Mouse (Mus musculus): ENCODE results near the gene 2410002F23Rik. TPM values are rescaled to one million over a fixed set of nuclear protein-coding genes. Genes with fewer than 3 reads are reported as not detected.
A peak's percentile ranks its signal among the peaks of the same experiment; 100 is the strongest.

The 2410002F23Rik gene
- polyA plus RNA-seq, 1 experiment from 2014 or later, result 117 TPM

- H3K9ac ChIP-seq (ENCODE audit: low read length), result no peak overlapping the region
- 64% methylated on average over 7 of the region's 7 CpGs for WGBS
- no peaks in the 10 kb centered on the region for H3K9me3 ChIP-seq (ENCODE audit: control insufficient read depth, low read length)
- ATAC-seq (ENCODE audit: low FRiP score) (no peak), DNase-seq (ENCODE audit: low spot score, missing footprints) (peak; percentile 62)
- no peaks in the 10 kb centered on the region for H3K4me1 ChIP-seq (ENCODE audit: control insufficient read depth, insufficient read depth, low read length)
- no peak overlapping the region for H3K4me2 ChIP-seq
- peaks cover 4% of the 10 kb centered on the region; the same call in 1 of the 2 replicates for H3K27me3 ChIP-seq (ENCODE audit: control insufficient read depth, insufficient read depth, low read length)
- H3K4me3 ChIP-seq (ENCODE audit: low read depth, low read length), result no peak overlapping the region
- H3K36me3 ChIP-seq (ENCODE audit: control insufficient read depth, insufficient read depth, low read length), result no peaks in the 10 kb centered on the region
- no peak overlapping the region for H3K27ac ChIP-seq (ENCODE audit: low read depth, low read length)
Observed at GRCm38 (mm10) chr7:44273446-44273845, 26.9 kb downstream of the 2410002F23Rik start.

DNA sequence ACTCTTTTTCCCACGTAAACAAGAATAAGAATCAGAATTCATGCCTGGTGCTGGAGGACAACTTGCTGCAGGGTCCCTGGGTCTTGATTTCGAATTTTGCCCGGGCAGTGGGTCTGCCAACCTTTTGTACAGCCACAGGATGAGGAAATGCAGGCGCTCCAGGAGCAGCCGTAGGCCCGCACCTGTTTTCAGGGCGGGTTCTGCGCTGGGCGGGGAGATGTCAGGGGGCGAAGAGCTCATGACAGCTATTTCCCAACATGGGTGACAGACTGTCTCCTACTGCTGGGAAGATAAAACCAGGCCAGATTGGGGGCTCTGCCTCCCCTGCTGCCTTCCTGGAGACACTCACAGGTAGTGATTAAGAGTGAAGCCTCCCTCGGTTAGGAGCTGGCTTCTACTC lies 27.6 kb downstream of the 2410002F23Rik start:
- Histone ChIP-seq H3K9me3 (ENCODE audit: control insufficient read depth, low read length) (no peaks in the 10 kb centered on the region), H3K9ac (ENCODE audit: low read length) (no peak overlapping the region), H3K4me3 (ENCODE audit: low read depth, low read length) (no peak overlapping the region), H3K27me3 (ENCODE audit: control insufficient read depth, insufficient read depth, low read length) (peaks cover 4% of the 10 kb centered on the region; the same call in 1 of the 2 replicates), H3K36me3 (ENCODE audit: control insufficient read depth, insufficient read depth, low read length) (no peaks in the 10 kb centered on the region), H3K27ac (ENCODE audit: low read depth, low read length) (no peak overlapping the region), H3K4me2 (no peak overlapping the region), H3K4me1 (ENCODE audit: control insufficient read depth, insufficient read depth, low read length) (no peaks in the 10 kb centered on the region)
- ATAC-seq (ENCODE audit: low FRiP score), result no peak
- DNase-seq (ENCODE audit: low spot score, missing footprints), result peak; percentile 33
- 54% methylated on average over 11 of the region's 11 CpGs for WGBS

- WGBS, result 77% methylated on average over 3 of the region's 3 CpGs
- Histone ChIP-seq H3K4me2 (no peak overlapping the region), H3K36me3 (ENCODE audit: control insufficient read depth, insufficient read depth, low read length) (no peaks in the 10 kb centered on the region), H3K27me3 (ENCODE audit: control insufficient read depth, insufficient read depth, low read length) (peaks cover 4% of the 10 kb centered on the region; the same call in 1 of the 2 replicates), H3K9me3 (ENCODE audit: control insufficient read depth, low read length) (no peaks in the 10 kb centered on the region), H3K4me3 (ENCODE audit: low read depth, low read length) (no peak overlapping the region), H3K4me1 (ENCODE audit: control insufficient read depth, insufficient read depth, low read length) (no peaks in the 10 kb centered on the region), H3K9ac (ENCODE audit: low read length) (no peak overlapping the region), H3K27ac (ENCODE audit: low read depth, low read length) (no peak overlapping the region)
- no peak for ATAC-seq (ENCODE audit: low FRiP score)
- DNase-seq (ENCODE audit: low spot score, missing footprints), result peak; percentile 31
Observed at GRCm38 (mm10) chr7:44275546-44275945, 29.0 kb downstream of the 2410002F23Rik start.

GRCm38 (mm10) chr7:44276461-44277249 lies 30.1 kb downstream of the 2410002F23Rik start:
- Histone ChIP-seq H3K27ac (ENCODE audit: low read depth, low read length) (no peak overlapping the region), H3K9ac (ENCODE audit: low read length) (no peak overlapping the region), H3K36me3 (ENCODE audit: control insufficient read depth, insufficient read depth, low read length) (no peaks in the 10 kb centered on the region), H3K4me1 (ENCODE audit: control insufficient read depth, insufficient read depth, low read length) (no peaks in the 10 kb centered on the region), H3K4me2 (no peak overlapping the region), H3K27me3 (ENCODE audit: control insufficient read depth, insufficient read depth, low read length) (peaks cover 4% of the 10 kb centered on the region; the same call in 1 of the 2 replicates), H3K4me3 (ENCODE audit: low read depth, low read length) (no peak overlapping the region), H3K9me3 (ENCODE audit: control insufficient read depth, low read length) (no peaks in the 10 kb centered on the region)
- DNase-seq (ENCODE audit: low spot score, missing footprints) (peak; percentile 73), ATAC-seq (ENCODE audit: low FRiP score) (no peak)
- WGBS, result 77% methylated on average over 8 of the region's 10 CpGs

- 48% methylated on average over 2 of the region's 2 CpGs for WGBS
- Histone ChIP-seq H3K4me3 (ENCODE audit: low read depth, low read length) (no peak overlapping the region), H3K36me3 (ENCODE audit: control insufficient read depth, insufficient read depth, low read length) (no peaks in the 10 kb centered on the region), H3K27ac (ENCODE audit: low read depth, low read length) (no peak overlapping the region), H3K27me3 (ENCODE audit: control insufficient read depth, insufficient read depth, low read length) (peaks cover 4% of the 10 kb centered on the region; the same call in 1 of the 2 replicates), H3K4me2 (no peak overlapping the region), H3K4me1 (ENCODE audit: control insufficient read depth, insufficient read depth, low read length) (no peaks in the 10 kb centered on the region), H3K9me3 (ENCODE audit: control insufficient read depth, low read length) (no peaks in the 10 kb centered on the region), H3K9ac (ENCODE audit: low read length) (no peak overlapping the region)
- no peak for ATAC-seq (ENCODE audit: low FRiP score)
- DNase-seq (ENCODE audit: low spot score, missing footprints), result peak; percentile 84
Observed at GRCm38 (mm10) chr7:44277250-44277622, 30.7 kb downstream of the 2410002F23Rik start.

DNA sequence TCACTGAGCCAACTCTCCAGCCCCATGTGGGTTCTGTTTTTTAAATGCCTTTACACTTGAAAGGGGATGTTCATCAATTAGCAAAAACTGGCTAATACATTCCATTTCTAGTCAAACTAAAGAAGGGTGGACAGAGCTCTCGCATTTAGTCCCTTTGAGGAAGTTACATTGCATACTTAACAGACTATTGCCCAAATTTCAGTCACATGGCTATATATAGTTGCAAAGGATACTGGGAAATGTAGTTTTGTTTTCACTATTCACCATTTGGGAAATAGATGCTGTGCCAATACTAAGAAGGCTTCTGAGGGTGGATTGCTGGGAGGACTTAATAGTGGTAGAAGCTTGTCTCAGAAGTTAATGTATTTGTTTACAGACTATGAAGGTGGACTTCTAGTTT lies 34.4 kb downstream of the 2410002F23Rik start:
- Histone ChIP-seq H3K36me3 (ENCODE audit: control insufficient read depth, insufficient read depth, low read length) (no peaks in the 10 kb centered on the region), H3K9ac (ENCODE audit: low read length) (no peak overlapping the region), H3K4me2 (no peak overlapping the region), H3K9me3 (ENCODE audit: control insufficient read depth, low read length) (no peaks in the 10 kb centered on the region), H3K27me3 (ENCODE audit: control insufficient read depth, insufficient read depth, low read length) (no peaks in the 10 kb centered on the region), H3K4me1 (ENCODE audit: control insufficient read depth, insufficient read depth, low read length) (no peaks in the 10 kb centered on the region), H3K4me3 (ENCODE audit: low read depth, low read length) (no peak overlapping the region), H3K27ac (ENCODE audit: low read depth, low read length) (no peak overlapping the region)
- DNase-seq (ENCODE audit: low spot score, missing footprints) (no peak), ATAC-seq (ENCODE audit: low FRiP score) (no peak)
- 74% methylated on average over 1 of the region's 1 CpGs for WGBS

DNA sequence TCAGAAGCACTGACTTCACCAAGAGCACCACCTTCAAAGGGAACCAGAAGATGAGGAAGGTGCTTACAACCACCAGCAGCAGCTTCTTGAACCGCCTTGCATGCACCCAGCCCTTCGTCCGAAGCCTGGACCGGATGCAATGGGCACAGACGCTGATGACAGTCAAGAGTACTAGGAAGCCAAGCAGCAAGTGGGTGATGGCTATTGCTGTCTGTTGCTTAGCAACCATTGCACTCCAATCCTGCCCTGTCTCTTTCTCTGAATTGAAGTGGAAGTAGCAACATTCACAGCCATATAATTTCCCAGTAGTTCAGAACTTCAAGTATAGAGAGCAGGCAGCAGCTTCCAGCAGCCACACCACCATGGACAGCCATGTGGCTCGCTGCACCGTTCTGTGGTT lies 35.1 kb downstream of the 2410002F23Rik start:
- DNase-seq (ENCODE audit: low spot score, missing footprints) (no peak), ATAC-seq (ENCODE audit: low FRiP score) (no peak)
- 84% methylated on average over 7 of the region's 7 CpGs for WGBS

GRCm38 (mm10) chr7:44287760-44288159 lies 41.2 kb downstream of the 2410002F23Rik start:
- H3K27me3 ChIP-seq (ENCODE audit: control insufficient read depth, insufficient read depth, low read length), result no peaks in the 10 kb centered on the region
- ATAC-seq (ENCODE audit: low FRiP score) (no peak), DNase-seq (ENCODE audit: low spot score, missing footprints) (peak; percentile 72)
- no peak overlapping the region for H3K4me2 ChIP-seq
- no peaks in the 10 kb centered on the region for H3K9me3 ChIP-seq (ENCODE audit: control insufficient read depth, low read length)
- H3K9ac ChIP-seq (ENCODE audit: low read length), result no peak overlapping the region
- H3K4me3 ChIP-seq (ENCODE audit: low read depth, low read length), result no peak overlapping the region
- 49% methylated on average over 7 of the region's 7 CpGs for WGBS
- no peaks in the 10 kb centered on the region for H3K4me1 ChIP-seq (ENCODE audit: control insufficient read depth, insufficient read depth, low read length)
- no peak overlapping the region for H3K27ac ChIP-seq (ENCODE audit: low read depth, low read length)
- no peaks in the 10 kb centered on the region for H3K36me3 ChIP-seq (ENCODE audit: control insufficient read depth, insufficient read depth, low read length)

More for the DNA sequence above, 35.1 kb downstream of the 2410002F23Rik start:
- Histone ChIP-seq H3K9ac (ENCODE audit: low read length) (no peak overlapping the region), H3K4me1 (ENCODE audit: control insufficient read depth, insufficient read depth, low read length) (no peaks in the 10 kb centered on the region), H3K4me2 (no peak overlapping the region), H3K36me3 (ENCODE audit: control insufficient read depth, insufficient read depth, low read length) (no peaks in the 10 kb centered on the region), H3K9me3 (ENCODE audit: control insufficient read depth, low read length) (no peaks in the 10 kb centered on the region), H3K27ac (ENCODE audit: low read depth, low read length) (no peak overlapping the region), H3K4me3 (ENCODE audit: low read depth, low read length) (no peak overlapping the region), H3K27me3 (ENCODE audit: control insufficient read depth, insufficient read depth, low read length) (no peaks in the 10 kb centered on the region)

DNA sequence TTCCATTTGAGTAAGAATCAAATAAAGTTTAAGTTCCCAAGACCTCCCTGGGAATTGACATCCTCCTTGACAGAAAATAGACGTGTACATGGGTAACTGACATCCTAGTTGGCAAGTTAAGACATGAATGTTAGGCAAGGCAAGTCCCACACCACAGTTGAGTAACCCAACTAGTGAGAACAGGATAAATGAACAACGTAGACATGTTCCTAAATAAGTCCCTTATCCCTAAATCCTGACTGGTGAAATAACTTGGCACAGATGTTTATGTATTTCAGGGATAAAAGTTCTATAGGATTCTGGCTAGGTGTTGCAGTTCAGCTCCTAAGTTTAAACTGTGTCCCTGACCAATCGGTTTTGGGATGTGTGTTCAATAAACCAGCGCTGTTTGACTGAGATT lies 44.5 kb downstream of the 2410002F23Rik start:
- Histone ChIP-seq H3K4me2 (no peak overlapping the region), H3K9ac (ENCODE audit: low read length) (no peak overlapping the region), H3K36me3 (ENCODE audit: control insufficient read depth, insufficient read depth, low read length) (no peaks in the 10 kb centered on the region), H3K27ac (ENCODE audit: low read depth, low read length) (no peak overlapping the region), H3K9me3 (ENCODE audit: control insufficient read depth, low read length) (no peaks in the 10 kb centered on the region), H3K27me3 (ENCODE audit: control insufficient read depth, insufficient read depth, low read length) (no peaks in the 10 kb centered on the region), H3K4me3 (ENCODE audit: low read depth, low read length) (no peak overlapping the region), H3K4me1 (ENCODE audit: control insufficient read depth, insufficient read depth, low read length) (no peaks in the 10 kb centered on the region)
- WGBS, result 78% methylated on average over 4 of the region's 4 CpGs
- ATAC-seq (ENCODE audit: low FRiP score) (no peak), DNase-seq (ENCODE audit: low spot score, missing footprints) (peak; percentile 51)

Data from midbrain, embryonic 11.5 days (tissue).